Mouse (Mus musculus) megakaryocyte, adult 5-6 weeks (primary cell): Measurements from ENCODE around the gene Mef2d. TPM values are rescaled to one million over a fixed set of nuclear protein-coding genes. Genes with fewer than 3 reads are reported as not detected.

Source experiments
- ATAC-seq: 2 replicates; pipeline ENCODE4 v1.8.0; 2016; ENCODE audit warnings: mild to moderate bottlenecking, inconsistent platforms; ENCODE audit not compliant: poor library complexity, severe bottlenecking
- total RNA-seq, 2 experiments: library from RNA; stranded (forward) in 1 of 2; stranded (reverse) in 1 of 2; fragments of 153-499, 151-499 nt in 1 of 2; fragments of 221-1000, 200-1000 nt in 1 of 2; gene quantifications; 2 replicates each; pipeline versions ENCODE4 v1.2.3 to v1.2.4; 2015 to 2017

The Mef2d gene
- total RNA-seq, 2 experiments from 2014 or later, result 29.2 to 73.3 TPM

GRCm38 (mm10) chr3:88205563-88206491, 63.7 kb downstream of the Mef2d start:
- no peak for ATAC-seq

GRCm38 (mm10) chr3:88206500-88206899, 64.3 kb downstream of the Mef2d start:
- ATAC-seq, result no peak

GRCm38 (mm10) chr3:88206901-88207371, 64.8 kb downstream of the Mef2d start:
- no peak for ATAC-seq

GRCm38 (mm10) chr3:88207451-88208100, 65.4 kb downstream of the Mef2d start:
- no peak for ATAC-seq

GRCm38 (mm10) chr3:88208226-88208720, 66.1 kb downstream of the Mef2d start:
- ATAC-seq, result no peak

- ATAC-seq, result no peak
Observed at GRCm38 (mm10) chr3:88209306-88209705, 67.1 kb downstream of the Mef2d start.

GRCm38 (mm10) chr3:88210121-88210520, 67.9 kb downstream of the Mef2d start:
- ATAC-seq, result no peak

GRCm38 (mm10) chr3:88210918-88211317, 68.7 kb downstream of the Mef2d start:
- no peak for ATAC-seq

GRCm38 (mm10) chr3:88212356-88212755, 70.2 kb downstream of the Mef2d start:
- ATAC-seq, result no peak

GRCm38 (mm10) chr3:88213019-88213418, 70.8 kb downstream of the Mef2d start:
- no peak for ATAC-seq

- ATAC-seq, result no peak
Observed at GRCm38 (mm10) chr3:88214197-88214938, 72.2 kb downstream of the Mef2d start.

- peak; percentile 47 for ATAC-seq
Observed at GRCm38 (mm10) chr3:88214971-88215552, 72.9 kb downstream of the Mef2d start.

- peak; percentile 24; the same call in 1 of the 2 replicates for ATAC-seq
Observed at GRCm38 (mm10) chr3:88215553-88216004, 73.4 kb downstream of the Mef2d start.

GRCm38 (mm10) chr3:88216116-88216515, 73.9 kb downstream of the Mef2d start:
- ATAC-seq, result no peak

GRCm38 (mm10) chr3:88216534-88217326, 74.6 kb downstream of the Mef2d start:
- ATAC-seq, result no peak

- no peak for ATAC-seq
Observed at GRCm38 (mm10) chr3:88217679-88218078, 75.5 kb downstream of the Mef2d start.

GRCm38 (mm10) chr3:88219940-88220339, 77.8 kb downstream of the Mef2d start:
- no peak for ATAC-seq

- ATAC-seq, result no peak
Observed at GRCm38 (mm10) chr3:88220842-88221241, 78.7 kb downstream of the Mef2d start.
